Mouse (Mus musculus): ENCODE results near the gene Kcnh1. TPM values are rescaled to one million over a fixed set of nuclear protein-coding genes. Genes with fewer than 3 reads are reported as not detected.

The Kcnh1 gene
- polyA plus RNA-seq, 1 experiment from 2014 or later = 0.38 TPM

DNA sequence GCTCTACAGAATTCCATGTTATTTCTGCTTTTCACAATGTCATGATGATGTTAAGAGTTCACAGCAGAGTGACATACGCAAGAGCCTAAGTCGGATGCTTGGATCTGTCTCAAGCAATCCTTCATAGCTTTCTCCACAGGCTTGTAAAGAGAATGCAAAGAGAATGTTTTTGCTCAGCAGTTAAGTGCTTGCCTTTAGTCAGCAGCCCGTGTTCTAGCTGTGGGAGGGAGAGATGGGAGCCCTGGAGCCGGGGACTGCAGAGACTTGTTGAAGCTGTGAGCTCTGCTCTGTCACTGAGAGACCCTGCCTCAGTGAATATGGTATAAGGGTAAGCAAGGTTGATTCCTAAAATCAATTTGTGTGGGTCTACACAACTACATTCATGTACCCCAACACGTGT is 78.3 kb downstream of the Kcnh1 start:
- Histone ChIP-seq H3K4me1 (ENCODE audit: control insufficient read depth, insufficient read depth, low read length) (no peaks in the 10 kb centered on the region), H3K4me3 (ENCODE audit: low read depth, low read length) (no peak overlapping the region), H3K36me3 (replicated peaks; ENCODE audit: control insufficient read depth, insufficient read depth, low read depth, low read length) (no peaks in the 10 kb centered on the region), H3K27me3 (ENCODE audit: control insufficient read depth, insufficient read depth, low read length) (no peaks in the 10 kb centered on the region), H3K9me3 (replicated peaks; ENCODE audit: control insufficient read depth, low read length) (no peaks in the 10 kb centered on the region), H3K4me2 (ENCODE audit: low read depth, low read length) (no peak overlapping the region), H3K27ac (replicated peaks; ENCODE audit: low read depth, low read length) (no peak overlapping the region), H3K9ac (replicated peaks; ENCODE audit: low read length) (no peak overlapping the region)
- WGBS = 78% methylated on average over 5 of the region's 5 CpGs
- no peak for DNase-seq (ENCODE audit: low spot score)
- ATAC-seq (replicated peaks; ENCODE audit: insufficient number of reproducible peaks, low FRiP score, low TSS enrichment, low read depth) = no peak

DNA sequence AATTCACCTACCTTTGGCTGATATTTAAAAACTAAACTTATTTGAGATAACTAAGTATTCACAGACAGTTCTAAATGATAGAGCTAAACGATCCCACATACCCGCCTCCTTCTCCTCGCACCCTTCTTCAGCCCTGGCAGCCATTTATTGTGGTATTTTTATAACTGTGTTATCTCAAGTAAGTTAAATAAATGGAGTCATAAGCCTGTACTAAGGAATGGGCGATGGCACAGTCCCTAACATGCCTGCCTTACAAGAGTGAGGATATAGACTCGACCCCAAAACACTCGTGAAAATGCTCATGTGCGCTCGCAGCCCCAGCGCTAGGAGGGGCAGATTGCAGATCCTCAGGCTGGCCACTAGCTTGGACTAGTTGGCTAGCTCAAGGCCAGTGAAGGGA is 79.3 kb downstream of the Kcnh1 start:
- no peaks in the 10 kb centered on the region for H3K4me1 ChIP-seq (ENCODE audit: control insufficient read depth, insufficient read depth, low read length)
- H3K36me3 ChIP-seq (replicated peaks; ENCODE audit: control insufficient read depth, insufficient read depth, low read depth, low read length) = no peaks in the 10 kb centered on the region
- 83% methylated on average over 9 of the region's 9 CpGs for WGBS
- no peak overlapping the region for H3K27ac ChIP-seq (replicated peaks; ENCODE audit: low read depth, low read length)
- no peak overlapping the region for H3K4me3 ChIP-seq (ENCODE audit: low read depth, low read length)
- no peak for DNase-seq (ENCODE audit: low spot score)
- H3K9ac ChIP-seq (replicated peaks; ENCODE audit: low read length) = no peak overlapping the region
- no peak for ATAC-seq (replicated peaks; ENCODE audit: insufficient number of reproducible peaks, low FRiP score, low TSS enrichment, low read depth)
- no peak overlapping the region for H3K4me2 ChIP-seq (ENCODE audit: low read depth, low read length)
- H3K9me3 ChIP-seq (replicated peaks; ENCODE audit: control insufficient read depth, low read length) = no peaks in the 10 kb centered on the region
- H3K27me3 ChIP-seq (ENCODE audit: control insufficient read depth, insufficient read depth, low read length) = no peaks in the 10 kb centered on the region

DNA sequence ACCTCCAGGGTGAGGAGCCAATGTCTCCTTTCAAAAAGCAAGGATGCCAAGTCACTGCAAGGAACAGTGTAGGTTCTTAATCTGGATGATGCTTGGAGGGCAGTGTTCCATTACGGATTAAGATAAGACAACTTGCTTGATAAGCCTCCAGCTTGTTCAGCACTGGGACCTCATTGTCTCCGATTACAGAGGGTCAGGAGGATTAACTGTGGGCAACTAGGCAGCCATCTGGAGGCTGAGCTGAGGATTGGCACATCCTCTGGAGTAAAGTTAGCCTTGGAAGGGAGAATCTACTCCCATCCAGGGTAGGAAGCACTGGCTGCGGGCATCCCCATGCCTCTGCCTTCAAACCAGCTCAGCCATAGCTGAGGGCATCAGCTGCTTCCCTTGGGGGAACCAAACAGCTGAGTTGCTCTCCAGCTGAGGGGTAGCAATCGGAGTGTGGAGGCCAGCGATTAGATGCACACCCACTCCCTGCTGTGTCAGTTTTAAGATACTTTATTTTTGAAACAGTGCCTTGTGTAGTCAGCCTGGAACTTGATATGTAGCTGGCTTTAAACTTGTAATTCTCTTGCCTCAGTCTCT is 87.3 kb downstream of the Kcnh1 start:
- Histone ChIP-seq H3K9me3 (replicated peaks; ENCODE audit: control insufficient read depth, low read length) (no peaks in the 10 kb centered on the region), H3K4me2 (ENCODE audit: low read depth, low read length) (no peak overlapping the region), H3K4me3 (ENCODE audit: low read depth, low read length) (no peak overlapping the region), H3K4me1 (ENCODE audit: control insufficient read depth, insufficient read depth, low read length) (no peaks in the 10 kb centered on the region), H3K9ac (replicated peaks; ENCODE audit: low read length) (no peak overlapping the region), H3K36me3 (replicated peaks; ENCODE audit: control insufficient read depth, insufficient read depth, low read depth, low read length) (no peaks in the 10 kb centered on the region), H3K27ac (replicated peaks; ENCODE audit: low read depth, low read length) (no peak overlapping the region), H3K27me3 (ENCODE audit: control insufficient read depth, insufficient read depth, low read length) (no peaks in the 10 kb centered on the region)
- WGBS = 53% methylated on average over 5 of the region's 5 CpGs
- ATAC-seq (replicated peaks; ENCODE audit: insufficient number of reproducible peaks, low FRiP score, low TSS enrichment, low read depth) (no peak), DNase-seq (ENCODE audit: low spot score) (no peak)

GRCm38 (mm10) chr1:192284340-192284739 is 93.8 kb downstream of the Kcnh1 start:
- DNase-seq (ENCODE audit: low spot score) (no peak), ATAC-seq (replicated peaks; ENCODE audit: insufficient number of reproducible peaks, low FRiP score, low TSS enrichment, low read depth) (no peak)
- Histone ChIP-seq H3K9ac (replicated peaks; ENCODE audit: low read length) (no peak overlapping the region), H3K9me3 (replicated peaks; ENCODE audit: control insufficient read depth, low read length) (no peaks in the 10 kb centered on the region), H3K36me3 (replicated peaks; ENCODE audit: control insufficient read depth, insufficient read depth, low read depth, low read length) (no peaks in the 10 kb centered on the region), H3K27me3 (ENCODE audit: control insufficient read depth, insufficient read depth, low read length) (no peaks in the 10 kb centered on the region), H3K4me3 (ENCODE audit: low read depth, low read length) (no peak overlapping the region), H3K27ac (replicated peaks; ENCODE audit: low read depth, low read length) (no peak overlapping the region), H3K4me2 (ENCODE audit: low read depth, low read length) (no peak overlapping the region), H3K4me1 (ENCODE audit: control insufficient read depth, insufficient read depth, low read length) (no peaks in the 10 kb centered on the region)
- 65% methylated on average over 3 of the region's 3 CpGs for WGBS

- WGBS = 65% methylated on average over 3 of the region's 3 CpGs
Observed at GRCm38 (mm10) chr1:192284950-192285349, 94.4 kb downstream of the Kcnh1 start.

DNA sequence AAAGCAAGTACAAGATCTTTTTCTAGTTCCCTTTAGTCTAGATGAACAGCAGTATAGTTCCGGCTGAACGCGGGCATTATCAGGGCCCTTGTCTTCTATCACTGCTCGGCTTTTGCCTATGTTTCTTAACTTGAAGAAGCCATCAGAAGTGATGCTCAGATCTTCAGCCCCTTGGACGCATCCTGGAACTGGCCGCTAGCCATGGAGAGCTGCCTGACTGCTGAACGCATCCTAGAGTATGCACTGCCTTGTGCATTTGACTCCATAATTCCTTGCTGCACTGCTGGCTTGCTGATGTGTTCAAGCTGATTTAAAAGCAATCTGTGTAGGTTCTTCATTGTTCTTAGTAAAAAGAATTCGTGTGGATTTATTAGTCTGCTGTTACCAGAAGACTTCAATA is 97.9 kb downstream of the Kcnh1 start:
- Histone ChIP-seq H3K27me3 (ENCODE audit: control insufficient read depth, insufficient read depth, low read length) (no peaks in the 10 kb centered on the region), H3K36me3 (replicated peaks; ENCODE audit: control insufficient read depth, insufficient read depth, low read depth, low read length) (no peaks in the 10 kb centered on the region), H3K4me2 (ENCODE audit: low read depth, low read length) (no peak overlapping the region), H3K4me1 (ENCODE audit: control insufficient read depth, insufficient read depth, low read length) (no peaks in the 10 kb centered on the region), H3K9me3 (replicated peaks; ENCODE audit: control insufficient read depth, low read length) (no peaks in the 10 kb centered on the region), H3K27ac (replicated peaks; ENCODE audit: low read depth, low read length) (no peak overlapping the region), H3K4me3 (ENCODE audit: low read depth, low read length) (no peak overlapping the region), H3K9ac (replicated peaks; ENCODE audit: low read length) (no peak overlapping the region)
- no peak for ATAC-seq (replicated peaks; ENCODE audit: insufficient number of reproducible peaks, low FRiP score, low TSS enrichment, low read depth)
- no peak for DNase-seq (ENCODE audit: low spot score)
- WGBS = 90% methylated on average over 8 of the region's 8 CpGs

More at GRCm38 (mm10) chr1:192284950-192285349, 94.4 kb downstream of the Kcnh1 start:
- Histone ChIP-seq H3K4me1 (ENCODE audit: control insufficient read depth, insufficient read depth, low read length) (no peaks in the 10 kb centered on the region), H3K9me3 (replicated peaks; ENCODE audit: control insufficient read depth, low read length) (no peaks in the 10 kb centered on the region), H3K4me3 (ENCODE audit: low read depth, low read length) (no peak overlapping the region), H3K4me2 (ENCODE audit: low read depth, low read length) (no peak overlapping the region), H3K9ac (replicated peaks; ENCODE audit: low read length) (no peak overlapping the region), H3K36me3 (replicated peaks; ENCODE audit: control insufficient read depth, insufficient read depth, low read depth, low read length) (no peaks in the 10 kb centered on the region), H3K27me3 (ENCODE audit: control insufficient read depth, insufficient read depth, low read length) (no peaks in the 10 kb centered on the region), H3K27ac (replicated peaks; ENCODE audit: low read depth, low read length) (no peak overlapping the region)
- ATAC-seq (replicated peaks; ENCODE audit: insufficient number of reproducible peaks, low FRiP score, low TSS enrichment, low read depth) = no peak
- DNase-seq (ENCODE audit: low spot score) = no peak

GRCm38 (mm10) chr1:192291286-192291685 is 100.7 kb downstream of the Kcnh1 start:
- Histone ChIP-seq H3K4me3 (ENCODE audit: low read depth, low read length) (no peak overlapping the region), H3K4me2 (ENCODE audit: low read depth, low read length) (no peak overlapping the region), H3K4me1 (ENCODE audit: control insufficient read depth, insufficient read depth, low read length) (no peaks in the 10 kb centered on the region), H3K27me3 (ENCODE audit: control insufficient read depth, insufficient read depth, low read length) (no peaks in the 10 kb centered on the region), H3K9me3 (replicated peaks; ENCODE audit: control insufficient read depth, low read length) (no peaks in the 10 kb centered on the region), H3K9ac (replicated peaks; ENCODE audit: low read length) (no peak overlapping the region), H3K27ac (replicated peaks; ENCODE audit: low read depth, low read length) (no peak overlapping the region), H3K36me3 (replicated peaks; ENCODE audit: control insufficient read depth, insufficient read depth, low read depth, low read length) (no peaks in the 10 kb centered on the region)
- no peak for ATAC-seq (replicated peaks; ENCODE audit: insufficient number of reproducible peaks, low FRiP score, low TSS enrichment, low read depth)
- 65% methylated on average over 3 of the region's 3 CpGs for WGBS
- peak; percentile 12 for DNase-seq (ENCODE audit: low spot score)

- no peak overlapping the region for H3K4me2 ChIP-seq (ENCODE audit: low read depth, low read length)
- WGBS = 63% methylated on average over 4 of the region's 4 CpGs
- no peaks in the 10 kb centered on the region for H3K9me3 ChIP-seq (replicated peaks; ENCODE audit: control insufficient read depth, low read length)
- no peak for DNase-seq (ENCODE audit: low spot score)
- no peak for ATAC-seq (replicated peaks; ENCODE audit: insufficient number of reproducible peaks, low FRiP score, low TSS enrichment, low read depth)
- H3K36me3 ChIP-seq (replicated peaks; ENCODE audit: control insufficient read depth, insufficient read depth, low read depth, low read length) = no peaks in the 10 kb centered on the region
- H3K27me3 ChIP-seq (ENCODE audit: control insufficient read depth, insufficient read depth, low read length) = no peaks in the 10 kb centered on the region
- no peak overlapping the region for H3K9ac ChIP-seq (replicated peaks; ENCODE audit: low read length)
- H3K27ac ChIP-seq (replicated peaks; ENCODE audit: low read depth, low read length) = no peak overlapping the region
- H3K4me1 ChIP-seq (ENCODE audit: control insufficient read depth, insufficient read depth, low read length) = no peaks in the 10 kb centered on the region
- H3K4me3 ChIP-seq (ENCODE audit: low read depth, low read length) = no peak overlapping the region
Observed at GRCm38 (mm10) chr1:192293391-192293790, 102.8 kb downstream of the Kcnh1 start.
